Comparison of ENCODE assay signal across 7 mouse cellular contexts in genomic region chr16:95994576-95994975, GRCm38 (mm10). TPM values are rescaled to one million over a fixed set of nuclear protein-coding genes. Genes with fewer than 3 reads are reported as not detected.
DNase-seq lines count a peak whose midpoint lies in the region; ATAC-seq lines count a peak whose summit lies in the region.
"Not testable (repeated sequence)": the region's sequence is repeated elsewhere in the genome, so short reads cannot be mapped to it uniquely, and the experiment has no call there.

No protein-coding gene starts in this region.

- H3K9me3 ChIP-seq in megakaryocyte, embryonic 14.5 days = not testable (repeated sequence)

- not testable (repeated sequence) for H3K27me3 ChIP-seq in megakaryocyte, embryonic 14.5 days (replicated peaks)

- peaks cover 59% of the 10 kb centered on the region for H3K4me1 ChIP-seq in megakaryocyte, embryonic 14.5 days

- peak; percentile 82 for ATAC-seq in frontal cortex, adult (ENCODE audit: low TSS enrichment)

- H3K4me3 ChIP-seq in megakaryocyte, embryonic 14.5 days (replicated peaks) = peak overlapping the region; percentile 80

- peak; percentile 38 for DNase-seq in CD4-positive helper T cell, adult 2 months (ENCODE audit: low read depth, low spot score)
- DNase-seq in layer of hippocampus, adult 18-20 months (ENCODE audit: low spot score in 2 of 2) = peak; percentile 22 to 51
- peak; percentile 27 to 30 for DNase-seq in layer of hippocampus, postnatal 36 days
- DNase-seq in right cerebral cortex, adult 18-20 months = peak; percentile 45
- DNase-seq in thymus, postnatal 0 days (ENCODE audit: low spot score) = peak; percentile 9

- peaks cover 37% of the 10 kb centered on the region for H3K36me3 ChIP-seq in megakaryocyte, embryonic 14.5 days (replicated peaks; ENCODE audit: low read length)

RNA-seq across cellular contexts. Expression of gene Psmg1, which starts 3.8 kb away (rescaled TPM):
- total RNA-seq in layer of hippocampus, adult 18-20 months (2021) = 10 to 100 TPM; 15.3 to 19.0 TPM
- total RNA-seq in layer of hippocampus, postnatal 36 days (2021) = 10 to 100 TPM; 16.6 to 16.7 TPM
- 4.7 and 55.1 TPM in 2 replicates for polyA plus RNA-seq in megakaryocyte, embryonic 14.5 days (2012; ENCODE audit: insufficient read depth, low replicate concordance)
- 98.4 and 99.3 TPM in 2 replicates for polyA plus RNA-seq in thymus, postnatal 0 days (2015; fragmentation: Nextera tagmentation; extraction: Ambion mirVana)

Comparison
In these comparisons a context has a peak if more than half of its experiments do, and no peak if none do; other contexts are left out.
1. Peak in every context shown above with its lines: DNase-seq, ATAC-seq and H3K4me3 ChIP-seq.